Mouse (Mus musculus) c-Kit-positive CD71-positive TER-119-negative erythroid progenitor cells, embryonic 14.5 days (primary cell): ENCODE results near the gene Fam20b.

Experiments
- DNase-seq: peaks from one replicate; pipeline ENCODE4 v3.0.0-alpha.2; 2013; ENCODE audit warnings: low read depth

The Fam20b gene

DNA sequence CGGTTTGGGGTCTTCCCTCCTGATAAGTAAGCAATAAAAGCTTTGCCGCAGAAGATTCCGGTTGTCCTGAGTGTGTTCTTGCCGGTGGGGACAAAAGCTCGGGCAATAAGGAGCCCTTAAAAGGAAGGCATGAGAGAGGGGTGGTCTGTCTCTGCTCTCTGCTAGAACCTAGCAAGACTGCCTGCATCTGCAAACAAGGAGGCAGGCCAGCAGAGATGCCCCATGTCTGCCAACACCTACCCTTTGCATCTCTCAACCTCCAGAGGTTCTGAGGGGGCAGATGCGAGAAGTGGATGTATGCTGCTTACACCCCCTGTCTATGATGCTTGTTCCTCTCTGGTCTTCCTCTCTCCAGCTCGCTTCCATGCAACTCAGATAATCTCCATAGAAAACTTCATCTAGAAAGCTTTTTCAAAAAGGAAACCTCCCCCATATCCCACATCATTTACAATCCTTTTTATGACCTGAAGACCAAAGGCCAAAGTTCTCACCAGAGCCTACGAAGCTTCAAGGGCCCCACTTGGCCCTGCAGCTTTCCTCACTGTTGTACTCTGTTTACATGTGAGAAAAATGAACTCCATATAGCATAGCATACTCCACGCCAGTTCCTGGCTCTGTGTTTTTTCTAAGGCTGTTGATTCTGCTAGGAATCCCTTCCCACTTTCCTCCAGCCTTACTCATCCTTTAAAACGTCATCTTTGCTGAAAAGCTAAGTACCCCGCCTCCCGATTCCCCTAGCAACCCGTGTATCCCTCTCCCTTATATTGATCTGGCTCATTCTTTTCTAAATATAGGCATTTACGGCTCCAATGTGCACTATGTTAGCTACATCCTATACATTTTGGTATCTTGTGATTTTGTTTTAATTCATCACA is 8.6 kb upstream of the Fam20b start:
- no peak for DNase-seq

DNA sequence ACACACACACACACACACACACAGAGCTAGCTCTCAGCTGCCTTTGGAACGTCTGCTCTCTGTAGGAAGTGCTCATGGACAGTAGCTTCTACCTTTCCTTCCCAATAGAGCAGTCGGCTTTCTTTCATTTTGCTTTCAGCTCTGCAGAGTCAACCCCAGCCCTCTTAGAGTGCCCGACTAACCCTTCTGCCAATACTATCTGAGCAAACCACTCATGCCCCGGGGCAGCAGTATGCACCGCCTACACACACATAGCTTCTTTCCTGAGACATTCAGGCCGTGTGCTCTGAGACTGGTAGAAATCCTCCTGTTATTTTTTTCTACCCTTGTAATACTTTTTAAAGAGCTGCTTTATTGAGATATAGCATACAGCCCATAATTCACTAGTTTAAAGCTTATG is 3.2 kb upstream of the Fam20b start:
- DNase-seq, result no peak

DNA sequence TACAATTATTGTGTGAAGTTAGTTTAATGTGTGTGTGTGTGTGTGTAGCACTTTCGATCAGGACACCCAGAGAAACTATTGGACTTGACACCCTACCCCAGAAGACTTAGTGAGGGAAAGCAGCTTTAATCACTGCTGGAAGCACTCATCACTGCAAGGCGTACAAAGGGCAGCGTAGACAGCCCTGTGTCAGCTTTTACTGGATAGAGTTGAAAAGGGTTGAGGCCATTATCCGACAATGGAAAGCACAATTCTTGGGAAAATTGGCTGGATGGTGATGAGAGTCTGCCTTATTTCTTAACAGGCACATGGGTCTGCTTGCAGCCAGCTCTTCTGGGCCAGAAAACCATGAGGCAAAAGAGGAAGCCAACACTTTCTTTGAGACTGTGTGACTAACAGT is 1.2 kb upstream of the Fam20b start:
- DNase-seq, result no peak

GRCm38 (mm10) chr1:156718286-156718949 is 468 bp downstream of the Fam20b start:
- no peak for DNase-seq

DNA sequence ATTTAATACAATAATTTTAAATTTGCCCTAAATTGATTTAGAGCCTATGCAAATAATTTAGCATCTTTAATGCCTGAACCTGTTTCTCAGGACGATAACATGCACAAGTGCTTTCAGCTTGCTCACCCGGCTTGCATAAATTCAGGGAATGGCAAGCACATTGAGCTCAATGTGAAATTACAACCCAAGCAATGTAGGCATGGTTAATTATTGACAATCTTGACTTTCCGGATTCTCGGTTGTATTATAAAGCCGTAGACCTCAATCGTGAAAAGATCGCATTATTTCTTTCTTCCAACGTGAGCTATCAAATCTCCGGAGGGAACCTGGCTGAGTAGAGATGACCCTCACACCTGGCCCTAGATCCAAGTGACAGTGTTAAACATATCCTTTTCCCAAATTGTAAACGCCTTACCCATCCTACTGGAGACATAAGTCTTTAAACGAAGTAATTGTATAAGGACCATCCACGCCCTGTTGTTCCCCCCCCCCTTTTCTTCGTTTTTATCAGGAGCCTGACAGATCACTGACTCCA is 1.1 kb downstream of the Fam20b start:
- DNase-seq, result no peak

DNA sequence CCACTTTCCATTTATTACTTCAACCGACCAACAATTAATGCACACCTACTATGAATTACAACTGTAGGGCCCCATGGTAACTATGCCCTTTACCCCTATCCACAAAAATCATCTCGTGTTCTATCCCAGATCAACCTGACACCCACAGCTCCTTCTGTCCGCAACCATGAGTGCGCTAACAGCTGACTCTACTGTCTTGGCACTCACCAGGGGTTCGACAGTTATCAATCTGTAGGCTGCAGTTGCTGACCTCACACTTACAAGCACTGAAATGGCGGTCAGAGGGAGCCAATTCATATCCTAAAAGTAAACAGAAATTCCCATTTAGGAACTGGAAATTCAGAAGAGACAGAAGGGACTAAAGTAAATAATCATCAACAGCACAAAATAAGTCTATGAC is 2.2 kb downstream of the Fam20b start:
- no peak for DNase-seq

GRCm38 (mm10) chr1:156710472-156711098 is 8.3 kb downstream of the Fam20b start:
- no peak for DNase-seq

- DNase-seq, result no peak
Observed at GRCm38 (mm10) chr1:156708672-156709071, 10.2 kb downstream of the Fam20b start.

DNA sequence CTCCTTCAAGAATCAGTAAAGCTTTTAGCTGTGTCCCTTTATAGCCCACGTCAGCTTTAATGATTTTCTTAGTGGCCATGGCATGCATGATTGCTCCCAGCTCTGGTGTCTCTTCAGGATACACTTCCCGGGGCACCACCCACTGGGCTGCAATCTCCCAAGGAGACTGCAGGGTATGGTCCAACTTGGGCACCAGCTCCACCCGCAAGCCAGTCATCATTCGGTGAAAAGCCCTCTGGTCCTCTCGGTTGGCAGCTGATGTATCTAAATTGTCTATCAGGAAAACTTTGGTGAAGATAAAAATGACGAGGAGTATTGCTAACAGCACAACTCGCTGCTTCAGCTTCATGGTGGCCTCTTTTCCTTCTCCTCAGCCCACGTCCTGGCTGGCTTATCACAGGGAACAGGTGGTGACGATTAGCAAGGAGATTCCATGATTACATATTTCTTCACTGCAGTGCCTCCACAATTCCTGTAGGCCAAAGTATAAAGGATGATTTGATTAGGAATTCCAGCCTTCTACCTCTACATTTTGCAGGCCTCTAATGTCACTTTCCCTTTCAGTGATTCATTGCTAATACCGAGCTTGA is 13.1 kb downstream of the Fam20b start:
- no peak for DNase-seq

- DNase-seq, result no peak
Observed at GRCm38 (mm10) chr1:156703444-156703843, 15.4 kb downstream of the Fam20b start.

GRCm38 (mm10) chr1:156702151-156702550 is 16.7 kb downstream of the Fam20b start:
- no peak for DNase-seq

DNA sequence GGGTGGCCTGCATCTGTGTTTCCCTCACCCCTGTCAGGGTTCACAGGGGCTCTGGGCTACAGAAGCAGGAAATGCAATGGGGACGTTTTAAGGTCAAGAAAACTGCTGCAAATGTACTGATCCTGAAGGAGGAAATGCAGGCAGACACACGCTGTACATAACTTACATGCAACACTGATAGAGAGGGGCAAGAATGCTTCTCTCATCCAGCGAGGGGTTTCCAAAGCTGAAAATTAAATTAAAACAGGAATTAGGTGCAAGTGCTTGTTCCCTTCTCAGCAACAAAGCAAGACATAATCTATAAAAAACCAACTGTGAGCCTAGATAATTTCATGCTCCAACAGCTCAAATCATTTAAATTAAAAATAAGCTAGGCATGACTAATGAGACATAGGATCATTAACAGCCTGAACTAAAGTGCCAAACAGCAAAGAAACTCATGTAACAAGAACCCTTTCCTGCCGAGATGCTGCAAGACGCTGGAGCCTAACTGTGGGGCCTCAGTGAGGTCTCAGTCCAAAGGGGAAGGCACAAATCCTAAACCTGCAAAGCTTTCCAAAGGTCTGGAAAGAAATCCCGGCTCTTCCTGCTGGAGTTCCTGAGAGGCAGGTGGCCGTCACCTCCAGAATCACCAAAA is 32.7 kb downstream of the Fam20b start:
- no peak for DNase-seq

- DNase-seq, result no peak
Observed at GRCm38 (mm10) chr1:156679599-156679998, 39.3 kb downstream of the Fam20b start.

GRCm38 (mm10) chr1:156677230-156677629 is 41.7 kb downstream of the Fam20b start:
- no peak for DNase-seq

DNA sequence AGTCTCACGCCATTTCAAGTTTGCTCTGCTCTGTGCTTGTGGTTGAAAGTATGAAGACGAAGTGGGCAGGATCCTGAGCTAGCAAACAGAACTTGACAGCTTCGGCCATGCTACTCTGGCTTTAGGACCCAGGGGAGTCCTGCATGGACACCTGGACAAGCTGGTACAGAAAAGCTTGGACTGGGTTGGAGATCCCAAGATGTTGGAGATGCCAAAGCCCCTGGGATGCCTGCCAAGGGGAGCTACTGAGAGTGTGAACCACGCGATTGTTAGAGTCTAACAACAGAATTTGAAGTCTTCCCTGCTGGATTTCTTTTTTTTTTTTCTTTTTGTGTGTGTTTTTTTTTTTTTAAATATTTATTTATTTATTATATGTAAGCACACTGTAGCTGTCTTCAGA is 42.3 kb downstream of the Fam20b start:
- no peak for DNase-seq

GRCm38 (mm10) chr1:156676171-156676570 is 42.7 kb downstream of the Fam20b start:
- DNase-seq, result peak; percentile 65

GRCm38 (mm10) chr1:156674195-156675000 is 44.5 kb downstream of the Fam20b start, which contains the start of gene Tor3a:
Gene Tor3a, minus strand, starts transcription at chr1:156674356.
- peak; percentile 53 for DNase-seq

GRCm38 (mm10) chr1:156673476-156674194 is 45.3 kb downstream of the Fam20b start:
- no peak for DNase-seq

DNA sequence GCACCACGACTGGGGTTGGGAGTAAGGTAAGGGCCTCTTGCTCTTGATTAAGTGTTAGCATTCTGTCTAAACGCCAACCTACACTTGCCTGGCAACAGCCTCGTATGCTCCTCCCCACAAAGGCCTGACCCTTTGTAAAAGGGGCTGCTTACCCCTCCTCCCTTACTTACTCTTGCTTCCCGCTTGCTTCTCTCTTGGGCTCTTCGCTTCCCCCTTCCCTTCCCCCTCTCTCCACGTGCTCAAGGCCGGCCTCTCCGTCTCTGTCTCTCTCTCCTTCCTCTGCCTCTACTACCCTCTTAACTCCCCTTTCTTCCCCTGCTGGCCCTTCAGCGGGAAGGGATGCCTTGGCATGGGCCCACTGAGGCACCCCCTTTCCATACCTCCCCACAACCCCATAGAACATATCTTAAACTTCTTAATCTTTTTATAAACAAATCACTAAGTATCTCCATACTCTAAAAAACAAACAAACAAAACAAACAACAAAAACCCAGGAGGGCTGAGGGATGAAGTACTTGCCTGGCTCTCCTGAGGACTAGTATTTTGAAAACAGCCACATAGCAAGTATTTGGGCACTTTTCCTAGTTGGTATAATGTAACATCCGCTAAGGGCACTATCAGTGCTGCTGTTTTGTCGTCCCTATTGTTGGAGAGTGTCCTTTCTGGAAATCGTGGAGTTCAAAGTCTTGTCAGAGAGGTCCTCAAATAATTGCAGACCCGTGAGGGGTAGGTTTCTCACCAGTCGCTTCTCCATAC is 46.0 kb downstream of the Fam20b start:
- DNase-seq, result no peak
